Mouse (Mus musculus) liver, adult 2 months (tissue): Measurements from ENCODE around the gene Ang6.
"Not testable (repeated sequence)": the region's sequence is repeated elsewhere in the genome, so short reads cannot be mapped to it uniquely, and the experiment has no call there.

Source experiments
- CTCF ChIP-seq: fragments of 200-500 bp; IDR thresholded peaks from 2 replicates; pipeline ENCODE4 v1.5.1; 2011; ENCODE audit warnings: low read depth, low read length, control low read depth
- POLR2A ChIP-seq: fragments of 200-500 bp; IDR thresholded peaks from 2 replicates; pipeline ENCODE4 v1.6.1; 2011; ENCODE audit warnings: low read length, control low read depth; ENCODE audit not compliant: insufficient read depth; ENCODE audit errors: extremely low read depth

DNA sequence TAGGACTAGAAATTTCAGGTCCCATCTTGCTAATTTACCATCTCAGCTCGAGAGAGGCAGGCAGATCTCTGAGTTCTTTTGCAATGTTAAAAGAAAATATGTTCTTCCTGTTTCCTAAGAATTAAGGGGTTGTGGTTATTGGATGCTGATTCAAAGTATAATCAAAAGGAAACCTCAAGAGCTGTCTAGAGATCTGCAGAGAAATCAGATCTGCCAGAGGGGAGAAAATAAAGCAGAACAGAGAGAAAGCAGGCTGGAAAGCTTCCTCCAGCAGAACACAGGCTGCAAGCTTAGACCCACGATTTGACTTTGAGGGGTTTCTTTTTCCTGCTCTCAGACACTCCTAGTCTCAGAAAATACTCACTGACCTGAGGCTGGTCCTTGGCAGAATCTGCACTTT lies 7.6 kb upstream of the Ang6 start:
- TF ChIP-seq POLR2A, CTCF: not testable (repeated sequence)
